ENCODE assay signal across 15 mouse cellular contexts in the genomic region with DNA sequence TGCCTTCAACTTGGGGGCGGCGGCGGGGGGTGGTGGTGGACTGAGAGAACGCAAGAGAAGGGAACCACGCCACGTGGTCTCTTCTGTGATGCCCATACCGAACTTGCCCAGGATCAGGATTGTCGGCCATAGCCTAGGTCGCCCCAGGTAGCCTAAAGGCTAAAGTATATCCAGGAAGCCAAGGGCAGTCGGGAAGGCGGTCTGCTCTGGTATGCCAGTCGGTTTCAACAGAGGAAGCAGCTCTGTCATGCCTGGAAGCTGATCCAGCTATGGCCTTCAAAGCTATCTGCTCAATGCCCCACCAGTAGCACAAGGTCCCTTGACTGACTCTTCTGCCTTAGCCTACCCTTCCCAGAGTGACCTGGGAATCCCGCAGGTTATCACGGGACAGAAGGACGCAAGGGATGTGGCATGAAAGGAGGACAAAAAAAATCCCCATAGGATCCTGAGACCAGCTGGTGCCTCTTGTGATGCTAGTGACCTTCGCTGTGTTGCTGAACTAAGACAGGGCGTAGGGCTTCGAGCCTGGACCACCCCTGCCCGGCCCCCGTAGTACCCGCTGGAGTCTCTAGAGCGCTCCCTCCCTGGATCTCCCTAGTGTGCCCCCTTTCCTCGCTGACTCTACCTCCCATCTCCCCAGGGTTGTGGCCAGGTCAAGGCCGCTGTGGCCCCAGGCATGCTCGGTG. TPM values are rescaled to one million over a fixed set of nuclear protein-coding genes. Genes with fewer than 3 reads are reported as not detected.
DNase-seq lines count a peak whose midpoint lies in the region; ATAC-seq and TF ChIP-seq lines count a peak whose summit lies in the region.
"Had no signal": no experiment of that assay in that cellular context is flagged by ENCODE, and none has a peak within 500 bp of the region (broad histone marks: within the 10 kb centered on the region; RNA-seq: fewer than 3 reads in every experiment).

No protein-coding gene starts in this region.

- H3K4me2 ChIP-seq in hindbrain, embryonic 15.5 days: no peak overlapping the region
- no peak overlapping the region for H3K4me2 ChIP-seq in hindbrain, postnatal 0 days (ENCODE audit: low read depth, low read length)
- H3K4me2 ChIP-seq in neural tube, embryonic 15.5 days: no peak overlapping the region
- H3K4me2 ChIP-seq in stomach, embryonic 16.5 days (ENCODE audit: low read depth, low read length): peak overlapping the region; percentile 63
- H3K4me2 ChIP-seq: liver, embryonic 15.5 days had no signal

- H3K4me1 ChIP-seq in hindbrain, embryonic 15.5 days (replicated peaks): peaks cover 15% of the 10 kb centered on the region
- H3K4me1 ChIP-seq in hindbrain, postnatal 0 days (ENCODE audit: insufficient read depth, low read length): 0 out of 2 replicates have a peak, but pooled peaks cover 7% of the 10 kb centered on the region
- peaks cover 18% of the 10 kb centered on the region for H3K4me1 ChIP-seq in neural tube, embryonic 15.5 days
- no peaks in the 10 kb centered on the region for H3K4me1 ChIP-seq in stomach, embryonic 16.5 days (ENCODE audit: control insufficient read depth, insufficient read depth, low read length)

- H3K36me3 ChIP-seq in hindbrain, embryonic 15.5 days: no peaks in the 10 kb centered on the region
- H3K36me3 ChIP-seq in hindbrain, postnatal 0 days (ENCODE audit: insufficient read depth, low read length): no peaks in the 10 kb centered on the region
- no peaks in the 10 kb centered on the region for H3K36me3 ChIP-seq in neural tube, embryonic 15.5 days
- no peaks in the 10 kb centered on the region for H3K36me3 ChIP-seq in stomach, embryonic 16.5 days (ENCODE audit: control insufficient read depth, insufficient read depth, low read length)
- H3K36me3 ChIP-seq: G1E; liver, embryonic 15.5 days had no signal

- peaks cover 98% of the 10 kb centered on the region for H3K27me3 ChIP-seq in hindbrain, embryonic 15.5 days
- peaks cover 97% of the 10 kb centered on the region for H3K27me3 ChIP-seq in hindbrain, postnatal 0 days (ENCODE audit: insufficient read depth, low read length)
- H3K27me3 ChIP-seq in neural tube, embryonic 15.5 days (replicated peaks): peaks cover 96% of the 10 kb centered on the region
- H3K27me3 ChIP-seq in stomach, embryonic 16.5 days (ENCODE audit: control insufficient read depth, insufficient read depth, low read length): peaks cover 79% of the 10 kb centered on the region

- WGBS in hindbrain, embryonic 15.5 days: 2% methylated on average over 25 of the region's 25 CpGs
- WGBS in hindbrain, postnatal 0 days: 2% methylated on average over 25 of the region's 25 CpGs
- under 1% methylated on average over 25 of the region's 25 CpGs for WGBS in neural tube, embryonic 15.5 days
- WGBS in stomach, embryonic 16.5 days: 5% methylated on average over 25 of the region's 25 CpGs

- ATAC-seq in hindbrain, embryonic 15.5 days (ENCODE audit: low FRiP score, low read depth): 0 out of 2 replicates have a peak, but pooled peaks have one; percentile 17
- ATAC-seq in hindbrain, postnatal 0 days: no peak
- no peak for ATAC-seq in neural tube, embryonic 15.5 days (ENCODE audit: low FRiP score)
- ATAC-seq in stomach, embryonic 16.5 days (ENCODE audit: insufficient read depth, low FRiP score): no peak; the same call in 1 of the 2 replicates
- ATAC-seq: activated CD4-positive, CD25-positive, alpha-beta regulatory T cell, adult 4 months; forebrain, postnatal 0 days had no signal

- DNase-seq in embryo, embryonic 10.5 days (ENCODE audit: low spot score): peak; percentile 42
- no peak for DNase-seq in embryo, embryonic 9.5 days (ENCODE audit: extremely low spot score)
- no peak for DNase-seq in hindbrain, postnatal 0 days (ENCODE audit: low spot score)
- DNase-seq in neural tube, embryonic 10.5 days (ENCODE audit: extremely low spot score, low spot score): peak; percentile 50
- no peak for DNase-seq in adrenal gland, adult 2 months
- DNase-seq: cerebellum, adult 2 months; gastrocnemius, postnatal 36 days; thymus, postnatal 25 days had no signal

- no peak overlapping the region for H3K9ac ChIP-seq in hindbrain, embryonic 15.5 days
- H3K9ac ChIP-seq in hindbrain, postnatal 0 days (replicated peaks; ENCODE audit: low read length): no peak overlapping the region
- no peak overlapping the region for H3K9ac ChIP-seq in neural tube, embryonic 15.5 days (replicated peaks)
- peak overlapping the region; percentile 63 for H3K9ac ChIP-seq in stomach, embryonic 16.5 days (ENCODE audit: low read length)
- H3K9ac ChIP-seq: forebrain, postnatal 0 days; liver, embryonic 15.5 days had no signal

- H3K27ac ChIP-seq in hindbrain, embryonic 15.5 days (replicated peaks): no peak overlapping the region
- H3K27ac ChIP-seq in hindbrain, postnatal 0 days: no peak overlapping the region
- H3K27ac ChIP-seq in neural tube, embryonic 15.5 days (replicated peaks): no peak overlapping the region
- H3K27ac ChIP-seq in stomach, embryonic 16.5 days (ENCODE audit: low read length): peak overlapping the region; percentile 85
- H3K27ac ChIP-seq: liver, embryonic 15.5 days had no signal

- H3K9me3 ChIP-seq in hindbrain, embryonic 15.5 days: no peaks in the 10 kb centered on the region
- no peaks in the 10 kb centered on the region for H3K9me3 ChIP-seq in hindbrain, postnatal 0 days (ENCODE audit: low read length)
- no peaks in the 10 kb centered on the region for H3K9me3 ChIP-seq in neural tube, embryonic 15.5 days (replicated peaks)
- H3K9me3 ChIP-seq in stomach, embryonic 16.5 days (replicated peaks; ENCODE audit: control insufficient read depth, low read length): no peaks in the 10 kb centered on the region
- H3K9me3 ChIP-seq: G1E; liver, embryonic 15.5 days had no signal

- no peak overlapping the region for H3K4me3 ChIP-seq in hindbrain, embryonic 15.5 days
- no peak overlapping the region for H3K4me3 ChIP-seq in hindbrain, postnatal 0 days (ENCODE audit: low read length)
- no peak overlapping the region for H3K4me3 ChIP-seq in neural tube, embryonic 15.5 days (replicated peaks)
- H3K4me3 ChIP-seq in stomach, embryonic 16.5 days (replicated peaks; ENCODE audit: low read length): peak overlapping the region; percentile 51
- H3K4me3 ChIP-seq: liver, embryonic 15.5 days had no signal

- TF ChIP-seq CTCF in hindbrain, postnatal 0 days (IDR thresholded peaks at IDR 0.05; ENCODE audit: low read depth): no peak

RNA-seq across cellular contexts. Expression of gene Foxa1, which starts 2.4 kb away (rescaled TPM):
- polyA plus RNA-seq in hindbrain, embryonic 15.5 days (2015; fragmentation: Nextera tagmentation; extraction: Ambion mirVana): 0.89 and 1.2 TPM in 2 replicates
- 0.47 and 0.73 TPM in 2 replicates for total RNA-seq in hindbrain, postnatal 0 days (2014; rRNA removed)
- polyA plus RNA-seq in hindbrain, postnatal 0 days (2015; fragmentation: Nextera tagmentation; extraction: Ambion mirVana): 0.20 and 0.44 TPM in 2 replicates
- polyA plus RNA-seq in neural tube, embryonic 15.5 days (2015; fragmentation: Nextera tagmentation; extraction: Ambion mirVana): 0.40 and 1.1 TPM in 2 replicates
- 9.8 and 10.0 TPM in 2 replicates for polyA plus RNA-seq in stomach, embryonic 16.5 days (2015; fragmentation: Nextera tagmentation; extraction: Ambion mirVana)
- total RNA-seq in adrenal gland, adult 2 months (2021): not detected
- 0.03 TPM in 1 of 2 replicates, not detected in the other for polyA plus RNA-seq in adrenal gland, adult 2 months (2012; rRNA removed)
- total RNA-seq: gastrocnemius, postnatal 36 days had no signal
- polyA plus RNA-seq: activated CD4-positive, CD25-positive, alpha-beta regulatory T cell, adult 4 months had no signal

RNA-seq across cellular contexts. Expression of gene Ttc6, which starts 14.8 kb away (rescaled TPM):
- 0.78 and 0.92 TPM in 2 replicates for polyA plus RNA-seq in hindbrain, embryonic 15.5 days (2015; fragmentation: Nextera tagmentation; extraction: Ambion mirVana)
- 0.54 and 1.3 TPM in 2 replicates for total RNA-seq in hindbrain, postnatal 0 days (2014; rRNA removed)
- 1.1 TPM in 2 replicates for polyA plus RNA-seq in hindbrain, postnatal 0 days (2015; fragmentation: Nextera tagmentation; extraction: Ambion mirVana)
- polyA plus RNA-seq in neural tube, embryonic 15.5 days (2015; fragmentation: Nextera tagmentation; extraction: Ambion mirVana): 0.75 and 0.83 TPM in 2 replicates
- polyA plus RNA-seq in stomach, embryonic 16.5 days (2015; fragmentation: Nextera tagmentation; extraction: Ambion mirVana): 2.8 and 3.5 TPM in 2 replicates
- not detected for total RNA-seq in adrenal gland, adult 2 months (2021)
- polyA plus RNA-seq in adrenal gland, adult 2 months (2012; rRNA removed): not detected in 2 replicates
- total RNA-seq: gastrocnemius, postnatal 36 days had no signal
- polyA plus RNA-seq: cerebellum, adult 2 months had no signal

Comparison
In these comparisons a context has a peak if more than half of its experiments do, and no peak if none do; other contexts are left out.
1. DNase-seq: peak in embryo, embryonic 10.5 days (single experiment) and neural tube, embryonic 10.5 days (single experiment); none in embryo, embryonic 9.5 days (single experiment), hindbrain, postnatal 0 days (single experiment) and adrenal gland, adult 2 months (single experiment).